Mouse (Mus musculus) spleen, postnatal 10 days (tissue): ENCODE measurements around the gene Tnfrsf8.
"Not testable (repeated sequence)": the region's sequence is repeated elsewhere in the genome, so short reads cannot be mapped to it uniquely, and the experiment has no call there.

ENCODE experiments used
- DNase-seq, 2 experiments: peaks; one replicate each; pipeline ENCODE4 v3.0.0; 2021 to 2022; ENCODE audit warnings: low spot score in 2 of 2

Tnfrsf8 gene

GRCm38 (mm10) chr4:145306422-145306821 lies 8.5 kb downstream of the Tnfrsf8 start:
- DNase-seq, result no peak

GRCm38 (mm10) chr4:145305661-145306362 lies 9.2 kb downstream of the Tnfrsf8 start:
- DNase-seq, result not testable (repeated sequence)

GRCm38 (mm10) chr4:145304109-145304508 lies 10.9 kb downstream of the Tnfrsf8 start:
- no peak for DNase-seq

GRCm38 (mm10) chr4:145302106-145302505 lies 12.9 kb downstream of the Tnfrsf8 start:
- DNase-seq, result no peak

DNA sequence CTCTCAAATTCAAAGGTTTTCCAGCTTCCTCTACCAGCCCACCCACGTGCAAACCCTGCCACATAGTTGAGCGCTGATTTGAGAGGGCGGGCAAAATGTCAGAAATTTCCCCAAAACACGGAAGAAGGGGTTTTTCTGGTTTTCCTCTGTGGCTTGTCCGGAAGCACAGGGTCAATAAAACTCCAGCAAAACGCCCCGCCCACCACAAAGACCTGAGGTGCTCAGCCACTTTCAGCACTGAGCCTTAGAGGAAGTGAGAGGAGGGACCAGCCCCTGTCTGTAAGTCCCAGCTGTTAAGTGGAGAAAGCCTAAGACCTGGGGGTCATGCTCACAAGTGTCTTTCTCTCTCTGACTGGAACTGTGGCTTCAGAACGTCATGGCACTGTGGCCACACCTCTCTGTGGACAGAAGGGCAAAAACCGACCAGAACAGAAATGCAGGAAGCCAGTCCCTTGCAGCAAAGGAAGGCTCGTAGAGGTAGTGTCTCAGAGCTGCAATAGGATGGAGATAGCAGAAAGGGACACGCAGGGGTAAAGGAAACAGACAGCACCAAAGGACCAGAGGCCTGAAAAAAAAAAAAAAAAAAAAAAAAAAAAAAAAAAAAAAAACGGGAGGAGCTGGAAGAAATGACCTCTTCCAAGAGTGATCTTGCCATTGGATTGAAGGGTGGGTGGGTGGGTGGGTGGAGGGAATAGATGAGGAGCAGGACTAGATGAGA lies 14.6 kb downstream of the Tnfrsf8 start:
- peak; percentile 9 to 65 for DNase-seq

- no peak for DNase-seq
These were observed 15.6 kb downstream of the Tnfrsf8 start for GRCm38 (mm10) chr4:145299355-145299754.

DNA sequence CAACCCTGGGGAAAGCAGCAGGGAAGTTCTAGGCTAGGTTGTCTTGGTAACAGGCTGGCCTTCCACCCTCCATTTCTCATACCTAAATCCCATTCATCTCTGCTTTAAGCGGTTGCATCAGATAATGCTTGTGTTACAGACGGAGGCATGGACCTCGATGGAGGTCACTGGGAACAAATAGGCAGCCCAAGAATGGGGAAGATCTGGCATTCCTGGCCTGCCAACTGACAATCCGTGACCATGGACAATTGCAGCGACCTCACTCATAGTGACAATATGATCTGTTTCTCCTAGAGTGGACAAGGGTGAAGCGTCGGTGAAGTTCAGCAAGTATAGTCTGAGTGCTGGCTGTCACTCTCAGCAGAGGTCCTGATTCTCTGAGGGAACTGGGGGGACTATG lies 16.1 kb downstream of the Tnfrsf8 start:
- DNase-seq, result no peak

DNA sequence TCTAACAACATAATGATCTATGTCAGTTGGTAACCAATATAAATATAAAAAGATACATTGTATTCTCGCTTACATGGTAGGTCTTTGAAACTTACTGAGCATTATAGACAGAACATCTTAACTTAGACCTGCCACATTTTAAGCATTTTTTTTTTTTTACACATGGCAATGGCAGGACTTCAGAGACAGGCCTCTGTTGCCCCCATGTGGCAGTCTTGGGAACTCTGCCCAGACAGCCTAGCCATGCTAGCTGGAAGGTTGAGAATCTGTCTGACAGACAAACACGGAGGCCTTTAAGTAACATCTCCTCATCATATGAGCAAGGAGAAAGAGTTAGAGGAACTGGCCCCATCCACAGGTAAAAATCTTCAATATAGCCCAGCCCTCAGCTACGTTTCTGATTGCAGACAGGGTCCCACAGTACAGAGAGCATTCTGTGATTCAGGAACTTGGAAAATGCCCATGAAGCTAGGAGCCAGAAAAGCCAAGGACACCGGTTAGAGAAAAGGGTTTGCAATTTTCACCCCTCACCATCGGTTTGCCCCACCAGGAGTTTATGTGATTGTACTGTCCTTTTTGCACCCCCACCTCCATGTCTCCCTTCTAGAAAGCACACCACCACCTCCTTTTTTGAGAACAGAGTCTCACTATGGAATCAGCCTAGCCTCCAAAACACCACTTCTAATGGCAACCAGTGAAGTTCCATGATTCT lies 19.2 kb downstream of the Tnfrsf8 start:
- peak; percentile 34 to 81 for DNase-seq

DNA sequence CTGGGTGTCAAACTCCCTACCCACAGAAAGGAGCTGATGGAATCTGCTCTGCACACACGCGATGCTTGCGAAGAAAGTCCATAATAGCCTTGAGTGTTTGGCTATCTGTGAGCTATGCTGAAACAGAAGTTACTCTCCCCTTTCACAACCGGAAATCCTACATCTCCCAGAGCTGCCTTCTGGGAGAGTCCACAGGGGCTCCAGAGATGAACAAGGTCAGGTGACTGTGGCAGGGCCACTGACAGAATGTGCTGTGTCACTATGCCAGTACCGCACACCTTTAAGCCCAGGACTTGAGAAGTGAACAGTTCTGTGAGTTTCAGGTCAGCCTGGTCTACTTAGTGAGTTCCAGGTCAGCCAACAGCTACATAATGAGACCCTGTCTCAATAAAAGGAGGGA lies 20.4 kb downstream of the Tnfrsf8 start:
- DNase-seq, result no peak

DNA sequence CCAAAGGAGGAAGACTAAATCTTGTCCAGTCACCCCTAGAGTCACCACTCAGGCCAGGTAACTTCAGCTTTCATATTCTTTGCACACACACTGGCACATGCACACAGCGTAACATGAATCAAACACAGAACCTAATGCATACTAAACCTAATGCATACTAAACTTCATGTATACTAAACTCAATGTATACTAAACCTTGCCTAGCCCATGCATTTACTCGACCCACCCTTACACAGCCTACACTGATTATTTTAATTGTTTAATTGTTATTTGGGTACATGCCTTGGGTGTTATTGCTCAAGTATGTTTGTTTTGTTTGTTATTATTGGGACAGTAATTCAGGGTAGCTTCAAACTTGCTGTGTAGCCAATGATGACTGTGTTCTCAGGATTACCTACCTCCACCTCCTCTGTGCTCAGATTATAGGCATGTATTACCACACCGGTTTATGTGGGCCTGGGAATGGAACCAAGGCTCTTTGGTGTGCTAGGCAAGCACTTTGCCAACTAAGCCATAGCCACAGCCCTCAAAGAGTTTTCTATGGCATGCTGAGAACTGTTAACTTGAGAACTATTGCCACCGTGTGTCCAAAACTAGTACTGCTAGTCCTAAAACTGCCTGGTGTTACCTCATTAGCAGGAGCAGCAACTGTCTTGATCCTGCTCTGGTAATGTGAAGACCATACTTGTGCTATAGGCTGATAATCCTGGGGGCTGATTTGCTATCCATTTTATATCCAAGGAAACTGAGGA lies 28.4 kb downstream of the Tnfrsf8 start:
- DNase-seq, result peak; percentile 51 to 74

GRCm38 (mm10) chr4:145284675-145285074 lies 30.3 kb downstream of the Tnfrsf8 start:
- no peak for DNase-seq

DNA sequence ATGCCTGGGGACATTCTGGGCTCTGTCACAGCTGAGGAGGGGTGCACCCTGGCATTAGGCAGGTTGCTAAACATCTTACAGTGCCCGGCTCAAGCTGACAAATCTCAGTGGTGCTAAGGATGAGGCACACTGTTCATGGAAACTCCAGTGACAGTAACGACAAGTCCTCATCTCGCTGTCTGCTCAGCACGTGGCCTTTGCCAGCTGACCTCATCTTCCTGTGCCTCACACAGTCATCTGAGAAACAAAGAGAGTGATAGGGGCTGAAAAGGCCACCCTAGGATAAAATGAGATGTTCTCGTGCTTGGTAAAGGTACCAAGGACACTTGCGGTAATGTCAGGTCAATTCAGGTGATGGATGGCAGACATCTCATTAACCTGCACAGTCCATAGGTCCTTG lies 31.5 kb downstream of the Tnfrsf8 start:
- no peak for DNase-seq

GRCm38 (mm10) chr4:145280966-145281365 lies 34.0 kb downstream of the Tnfrsf8 start:
- no peak for DNase-seq

DNA sequence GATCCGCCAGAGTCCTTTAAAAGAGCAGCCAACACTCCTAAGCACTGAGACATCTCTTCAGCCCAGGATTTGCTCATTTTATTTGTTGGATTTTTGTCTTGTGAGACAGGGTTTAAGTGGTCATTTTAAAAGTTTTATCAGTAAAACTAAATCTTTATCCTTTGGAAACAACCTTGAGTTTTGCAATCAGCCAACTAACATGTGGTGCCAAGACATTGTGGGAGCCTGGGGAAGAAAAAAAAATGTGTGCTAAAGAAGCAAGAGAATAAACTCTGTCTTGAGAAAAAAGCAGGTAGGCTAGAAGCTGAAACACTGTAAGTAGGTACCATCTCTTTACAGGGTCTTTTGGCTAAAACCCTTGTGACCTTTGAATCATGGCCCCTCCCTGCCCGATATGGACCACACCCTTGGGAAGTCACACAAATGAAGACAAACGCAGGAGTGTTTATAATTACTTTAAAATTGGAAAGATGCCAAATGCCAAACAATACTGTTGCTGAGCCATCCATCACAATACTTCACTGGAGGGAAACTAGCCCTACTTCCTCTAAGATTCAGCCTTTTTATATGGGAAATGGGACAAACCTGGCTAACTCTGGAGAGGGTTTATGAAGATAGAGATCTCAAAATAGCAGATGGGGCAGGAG lies 36.1 kb downstream of the Tnfrsf8 start:
- no peak for DNase-seq

- DNase-seq, result no peak
These were observed 36.7 kb downstream of the Tnfrsf8 start for GRCm38 (mm10) chr4:145278231-145278630.

DNA sequence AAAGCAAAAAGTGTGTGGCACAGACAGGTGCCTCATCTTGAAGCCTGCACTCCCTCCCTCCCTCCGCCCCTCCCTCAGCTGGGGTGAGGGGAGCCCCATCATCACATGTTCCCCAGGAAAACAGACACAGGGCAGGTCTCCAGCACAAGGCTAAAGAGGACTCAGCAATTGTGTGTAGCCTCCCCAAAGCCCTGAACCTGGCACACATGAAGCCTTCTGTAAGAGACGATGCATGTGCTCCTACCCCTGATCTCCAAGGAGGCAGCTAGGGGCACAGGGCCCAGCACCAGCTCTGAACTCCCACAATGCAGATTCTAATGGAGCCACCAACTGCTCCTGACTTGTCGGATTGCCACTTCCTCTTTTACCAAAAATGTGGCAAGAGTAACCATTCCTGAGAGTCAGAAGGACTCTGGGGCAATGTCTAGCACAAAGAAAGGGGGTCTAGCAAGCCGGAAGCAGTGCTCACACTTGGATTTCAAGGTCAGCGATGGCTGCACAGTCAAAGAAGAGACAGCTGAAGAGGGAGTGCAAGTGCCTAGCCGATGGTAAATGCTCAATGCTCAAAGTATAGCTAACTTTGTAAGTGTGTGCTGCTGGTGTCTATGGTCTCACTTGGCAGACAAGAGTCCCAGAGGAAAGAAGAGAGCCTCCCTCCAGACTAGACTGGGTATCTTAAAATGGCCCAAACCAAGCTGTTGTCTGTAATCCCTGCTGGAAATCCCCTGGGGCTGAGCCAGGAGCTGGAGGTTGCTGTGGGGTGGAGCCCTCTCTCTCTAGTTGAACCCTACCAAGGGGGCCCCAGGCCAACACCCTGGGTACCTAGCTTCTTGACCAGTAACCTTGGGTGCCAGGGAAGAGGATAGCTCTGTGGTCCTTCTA lies 38.4 kb downstream of the Tnfrsf8 start:
- DNase-seq, result no peak

- no peak for DNase-seq
These were observed 40.1 kb downstream of the Tnfrsf8 start for GRCm38 (mm10) chr4:145274887-145275286.

GRCm38 (mm10) chr4:145273923-145274322 lies 41.0 kb downstream of the Tnfrsf8 start:
- no peak for DNase-seq

DNA sequence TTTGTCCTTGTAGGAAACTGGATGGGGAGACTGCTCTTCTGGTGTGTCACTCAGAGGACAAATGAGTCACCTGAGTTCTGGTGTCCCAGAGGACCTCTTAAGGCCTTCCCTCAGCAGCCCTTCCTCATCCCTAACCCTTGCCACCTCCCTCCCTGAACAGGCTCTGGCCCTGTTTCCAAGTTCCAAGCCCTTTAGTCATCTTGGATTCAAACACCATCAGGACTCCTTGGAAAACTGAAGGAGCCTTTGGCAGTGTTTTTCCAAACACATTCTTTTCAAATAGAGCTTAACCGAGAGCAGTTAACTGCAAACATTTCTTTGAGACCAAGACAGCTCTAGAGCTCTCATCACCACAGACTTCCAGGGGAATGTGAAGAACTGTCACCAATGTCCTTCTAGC lies 42.2 kb downstream of the Tnfrsf8 start:
- DNase-seq, result no peak

DNA sequence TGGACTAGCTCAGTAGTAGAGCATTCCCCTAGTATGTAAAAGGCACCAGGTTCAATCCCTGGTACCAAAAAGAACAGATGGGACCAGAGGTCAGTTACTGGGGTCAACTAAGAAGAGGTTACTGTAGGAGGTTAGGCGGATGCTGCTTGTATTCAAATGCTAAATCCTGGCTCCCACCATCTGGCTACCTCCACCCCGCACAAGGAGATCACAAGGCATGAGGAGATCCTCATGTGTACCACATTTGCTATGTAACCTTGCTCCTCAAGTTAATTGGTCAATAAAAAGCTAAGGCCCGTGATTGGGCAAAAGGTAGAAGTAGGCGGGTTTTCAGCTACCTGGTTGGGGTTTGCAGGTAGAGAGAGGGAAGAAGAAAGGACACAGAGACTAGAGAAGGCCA lies 43.3 kb downstream of the Tnfrsf8 start:
- DNase-seq, result no peak

DNA sequence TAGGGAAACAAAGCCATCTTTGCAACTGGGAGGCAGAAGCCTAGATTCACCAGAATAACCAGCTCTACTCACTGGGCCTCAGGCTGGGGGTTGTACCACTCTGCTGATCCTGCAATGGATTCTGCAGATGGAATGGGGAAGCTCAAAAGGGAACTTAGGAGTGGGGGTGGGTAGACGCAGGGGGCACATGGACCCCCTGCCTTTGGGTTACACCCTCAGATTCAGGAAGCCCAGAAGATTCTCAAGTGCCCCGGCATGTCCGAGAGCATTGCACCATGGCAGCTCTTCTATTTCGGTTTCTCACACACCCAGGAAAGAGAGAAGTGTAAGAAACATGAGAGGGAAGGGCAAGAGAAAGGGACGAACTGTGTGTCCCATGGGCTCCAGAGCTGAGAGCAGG lies 44.8 kb downstream of the Tnfrsf8 start:
- DNase-seq, result no peak
